Mouse (Mus musculus) adrenal gland, postnatal 10 days (tissue): Measurements from ENCODE around the gene Bpifb6. TPM values are rescaled to one million over a fixed set of nuclear protein-coding genes. Genes with fewer than 3 reads are reported as not detected.

Experiments used
- total RNA-seq, 2 experiments: library from RNA; stranded (reverse); gene quantifications; 2 replicates each; pipeline ENCODE4 v1.2.3; 2021

The Bpifb6 gene
- total RNA-seq, 2 experiments from 2014 or later: 1.2 to 1.7 TPM

Other genes starting within 250 kb of the Bpifb6 start
- not detected for gene Dnmt3c, start 203.7 kb upstream of the Bpifb6 start, total RNA-seq
- gene Mapre1, start 159.1 kb upstream of the Bpifb6 start, total RNA-seq: 100 to 1,000 TPM; 107 to 115 TPM
- gene Efcab8, start 120.5 kb upstream of the Bpifb6 start, total RNA-seq: under 1 TPM; 0.18 to 0.30 TPM
- not detected for gene Sun5, start 29.3 kb upstream of the Bpifb6 start, total RNA-seq
- gene Bpifb2, start 25.3 kb upstream of the Bpifb6 start, total RNA-seq: under 1 TPM in 1 of 2 experiments, not detected in 1; 0.15 TPM
- gene Bpifb3, start 17.8 kb downstream of the Bpifb6 start, total RNA-seq: not detected
- not detected for gene Bpifb4, start 37.8 kb downstream of the Bpifb6 start, total RNA-seq
- gene Bpifa6, start 74.6 kb downstream of the Bpifb6 start, total RNA-seq: not detected
- gene Bpifa2, start 107.9 kb downstream of the Bpifb6 start, total RNA-seq: under 1 TPM; 0.70 to 0.75 TPM
- gene Bpifa3, start 229.9 kb downstream of the Bpifb6 start, total RNA-seq: not detected
- not detected for gene Bpifa1, start 242.5 kb downstream of the Bpifb6 start, total RNA-seq